Mouse (Mus musculus): ENCODE results near the gene Fibp. TPM values are rescaled to one million over a fixed set of nuclear protein-coding genes. Genes with fewer than 3 reads are reported as not detected.

The Fibp gene
- polyA plus RNA-seq, 1 experiment from 2014 or later, result 129 TPM

- H3K27ac ChIP-seq (ENCODE audit: low read length), result peak overlapping the region; percentile 84
- peaks cover 21% of the 10 kb centered on the region for H3K4me1 ChIP-seq (ENCODE audit: insufficient read depth, low read length)
- peaks cover 11% of the 10 kb centered on the region for H3K36me3 ChIP-seq (ENCODE audit: insufficient read depth, low read length)
- H3K27me3 ChIP-seq (ENCODE audit: insufficient read depth, low read length), result no peaks in the 10 kb centered on the region
- H3K9ac ChIP-seq (replicated peaks; ENCODE audit: low read length), result peak overlapping the region; percentile 86
- H3K9me3 ChIP-seq (ENCODE audit: low read length), result no peaks in the 10 kb centered on the region
- H3K4me3 ChIP-seq (ENCODE audit: low read length), result peak overlapping the region; percentile 64
- WGBS, result 1% methylated on average over 45 of the region's 68 CpGs
- ATAC-seq (ENCODE audit: low FRiP score, low TSS enrichment), result peak; percentile 70
- peak overlapping the region; percentile 66 for H3K4me2 ChIP-seq (replicated peaks; ENCODE audit: low read depth, low read length)
Measured at GRCm38 (mm10) chr19:5474281-5475068, 14.1 kb downstream of the Fibp start.

- Histone ChIP-seq H3K4me3 (ENCODE audit: low read length) (peak overlapping the region; percentile 64), H3K27me3 (ENCODE audit: insufficient read depth, low read length) (no peaks in the 10 kb centered on the region), H3K4me1 (ENCODE audit: insufficient read depth, low read length) (peaks cover 21% of the 10 kb centered on the region), H3K9me3 (ENCODE audit: low read length) (no peaks in the 10 kb centered on the region), H3K27ac (ENCODE audit: low read length) (peak overlapping the region; percentile 84), H3K9ac (replicated peaks; ENCODE audit: low read length) (peak overlapping the region; percentile 86), H3K4me2 (replicated peaks; ENCODE audit: low read depth, low read length) (peak overlapping the region; percentile 66), H3K36me3 (ENCODE audit: insufficient read depth, low read length) (peaks cover 18% of the 10 kb centered on the region)
- WGBS, result 13% methylated on average over 13 of the region's 13 CpGs
- ATAC-seq (ENCODE audit: low FRiP score, low TSS enrichment), result peak; percentile 13; the same call in 1 of the 2 replicates
Measured at GRCm38 (mm10) chr19:5475069-5475714, 14.8 kb downstream of the Fibp start.

- Histone ChIP-seq H3K4me2 (replicated peaks; ENCODE audit: low read depth, low read length) (no peak overlapping the region), H3K9me3 (ENCODE audit: low read length) (no peaks in the 10 kb centered on the region), H3K27me3 (ENCODE audit: insufficient read depth, low read length) (no peaks in the 10 kb centered on the region), H3K4me3 (ENCODE audit: low read length) (no peak overlapping the region), H3K4me1 (ENCODE audit: insufficient read depth, low read length) (peaks cover 21% of the 10 kb centered on the region), H3K27ac (ENCODE audit: low read length) (no peak overlapping the region), H3K9ac (replicated peaks; ENCODE audit: low read length) (no peak overlapping the region), H3K36me3 (ENCODE audit: insufficient read depth, low read length) (peaks cover 35% of the 10 kb centered on the region)
- no peak for ATAC-seq (ENCODE audit: low FRiP score, low TSS enrichment)
- 76% methylated on average over 10 of the region's 10 CpGs for WGBS
Measured at GRCm38 (mm10) chr19:5477004-5477667, 16.7 kb downstream of the Fibp start.

DNA sequence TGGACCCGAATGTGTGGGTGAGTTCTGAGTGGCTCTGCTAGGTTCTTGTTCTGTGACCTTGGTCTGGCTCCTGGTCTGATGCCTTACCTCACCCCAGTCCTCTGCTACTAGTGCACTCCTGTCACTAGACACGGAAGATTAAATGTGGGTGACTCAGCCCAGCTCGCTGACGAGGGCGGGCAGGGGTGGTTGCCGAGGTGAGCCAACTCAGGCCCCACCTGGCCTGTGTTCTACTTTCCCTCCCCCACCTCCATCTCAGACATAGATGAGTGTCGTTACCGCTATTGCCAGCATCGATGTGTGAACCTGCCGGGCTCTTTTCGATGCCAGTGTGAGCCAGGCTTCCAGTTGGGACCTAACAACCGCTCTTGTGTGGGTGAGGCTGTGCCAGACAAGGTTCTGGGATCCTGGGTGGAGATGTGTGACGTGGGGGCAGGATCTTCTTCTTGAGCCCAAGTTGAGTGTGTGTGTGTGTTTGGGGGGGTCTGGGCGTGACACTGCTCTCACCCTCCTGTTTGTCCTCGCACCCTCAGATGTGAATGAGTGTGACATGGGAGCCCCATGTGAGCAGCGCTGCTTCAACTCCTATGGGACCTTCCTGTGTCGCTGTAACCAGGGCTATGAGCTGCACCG lies 17.4 kb downstream of the Fibp start:
- Histone ChIP-seq H3K9me3 (ENCODE audit: low read length) (no peaks in the 10 kb centered on the region), H3K27ac (ENCODE audit: low read length) (no peak overlapping the region), H3K9ac (replicated peaks; ENCODE audit: low read length) (no peak overlapping the region), H3K36me3 (ENCODE audit: insufficient read depth, low read length) (peaks cover 41% of the 10 kb centered on the region), H3K4me3 (ENCODE audit: low read length) (no peak overlapping the region), H3K27me3 (ENCODE audit: insufficient read depth, low read length) (no peaks in the 10 kb centered on the region), H3K4me2 (replicated peaks; ENCODE audit: low read depth, low read length) (no peak overlapping the region), H3K4me1 (ENCODE audit: insufficient read depth, low read length) (peaks cover 21% of the 10 kb centered on the region)
- 86% methylated on average over 18 of the region's 18 CpGs for WGBS
- no peak for ATAC-seq (ENCODE audit: low FRiP score, low TSS enrichment)

- Histone ChIP-seq H3K4me3 (ENCODE audit: low read length) (no peak overlapping the region), H3K9ac (replicated peaks; ENCODE audit: low read length) (no peak overlapping the region), H3K4me2 (replicated peaks; ENCODE audit: low read depth, low read length) (no peak overlapping the region), H3K36me3 (ENCODE audit: insufficient read depth, low read length) (peaks cover 63% of the 10 kb centered on the region), H3K27ac (ENCODE audit: low read length) (no peak overlapping the region), H3K9me3 (ENCODE audit: low read length) (no peaks in the 10 kb centered on the region), H3K4me1 (ENCODE audit: insufficient read depth, low read length) (peaks cover 14% of the 10 kb centered on the region), H3K27me3 (ENCODE audit: insufficient read depth, low read length) (no peaks in the 10 kb centered on the region)
- no peak for ATAC-seq (ENCODE audit: low FRiP score, low TSS enrichment)
- WGBS, result 86% methylated on average over 10 of the region's 10 CpGs
Measured at GRCm38 (mm10) chr19:5480016-5480415, 19.6 kb downstream of the Fibp start.

DNA sequence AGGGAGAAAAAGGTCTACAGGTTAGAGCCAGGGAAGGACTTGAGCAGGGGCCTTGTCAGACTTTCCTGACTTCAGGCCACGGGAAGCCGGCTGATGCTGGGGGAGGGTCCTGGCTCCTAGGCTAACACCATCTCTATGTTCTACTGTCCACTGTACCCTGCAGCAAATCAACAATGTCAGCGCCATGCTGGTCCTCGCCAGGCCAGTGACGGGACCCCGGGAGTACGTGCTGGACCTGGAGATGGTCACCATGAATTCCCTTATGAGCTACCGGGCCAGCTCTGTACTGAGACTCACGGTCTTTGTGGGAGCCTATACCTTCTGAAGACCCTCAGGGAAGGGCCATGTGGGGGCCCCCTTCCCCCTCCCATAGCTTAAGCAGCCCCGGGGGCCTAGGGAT lies 21.0 kb downstream of the Fibp start:
- Histone ChIP-seq H3K27ac (ENCODE audit: low read length) (no peak overlapping the region), H3K4me1 (ENCODE audit: insufficient read depth, low read length) (peaks cover 6% of the 10 kb centered on the region; the same call in 1 of the 2 replicates), H3K4me3 (ENCODE audit: low read length) (no peak overlapping the region), H3K9ac (replicated peaks; ENCODE audit: low read length) (no peak overlapping the region), H3K4me2 (replicated peaks; ENCODE audit: low read depth, low read length) (no peak overlapping the region), H3K36me3 (ENCODE audit: insufficient read depth, low read length) (peaks cover 71% of the 10 kb centered on the region), H3K27me3 (ENCODE audit: insufficient read depth, low read length) (no peaks in the 10 kb centered on the region), H3K9me3 (ENCODE audit: low read length) (no peaks in the 10 kb centered on the region)
- ATAC-seq (ENCODE audit: low FRiP score, low TSS enrichment), result no peak
- WGBS, result 92% methylated on average over 10 of the region's 10 CpGs

- H3K9me3 ChIP-seq (ENCODE audit: low read length), result no peaks in the 10 kb centered on the region
- H3K27ac ChIP-seq (ENCODE audit: low read length), result no peak overlapping the region
- H3K4me3 ChIP-seq (ENCODE audit: low read length), result no peak overlapping the region
- no peak for ATAC-seq (ENCODE audit: low FRiP score, low TSS enrichment)
- no peaks in the 10 kb centered on the region for H3K27me3 ChIP-seq (ENCODE audit: insufficient read depth, low read length)
- H3K4me1 ChIP-seq (ENCODE audit: insufficient read depth, low read length), result peaks cover 10% of the 10 kb centered on the region
- H3K36me3 ChIP-seq (ENCODE audit: insufficient read depth, low read length), result peaks cover 64% of the 10 kb centered on the region
- H3K9ac ChIP-seq (replicated peaks; ENCODE audit: low read length), result no peak overlapping the region
- 91% methylated on average over 19 of the region's 19 CpGs for WGBS
- H3K4me2 ChIP-seq (replicated peaks; ENCODE audit: low read depth, low read length), result no peak overlapping the region
Measured at GRCm38 (mm10) chr19:5483386-5484359, 23.3 kb downstream of the Fibp start.

DNA sequence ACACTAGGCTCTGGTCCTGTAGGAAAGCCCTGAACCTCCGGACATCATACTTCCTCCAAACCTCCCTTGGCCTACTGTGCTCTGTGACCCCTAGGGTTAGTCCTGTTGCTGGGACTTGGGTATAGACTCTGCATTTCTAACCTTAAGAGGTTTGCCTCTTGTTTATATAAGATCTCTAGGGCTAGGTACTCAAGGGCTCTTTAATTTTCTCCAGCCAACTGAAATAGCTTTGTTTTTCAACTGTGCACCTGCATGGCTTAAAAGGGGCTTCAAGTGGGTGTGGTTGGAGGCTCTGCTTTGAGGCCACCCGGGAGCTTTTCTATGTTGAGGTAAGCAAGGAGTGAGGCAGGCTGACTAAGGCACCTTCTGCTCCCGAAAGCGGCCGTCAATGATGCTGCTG lies 24.1 kb downstream of the Fibp start:
- no peak overlapping the region for H3K9ac ChIP-seq (replicated peaks; ENCODE audit: low read length)
- no peaks in the 10 kb centered on the region for H3K27me3 ChIP-seq (ENCODE audit: insufficient read depth, low read length)
- H3K4me2 ChIP-seq (replicated peaks; ENCODE audit: low read depth, low read length), result no peak overlapping the region
- ATAC-seq (ENCODE audit: low FRiP score, low TSS enrichment), result no peak
- H3K4me1 ChIP-seq (ENCODE audit: insufficient read depth, low read length), result peaks cover 14% of the 10 kb centered on the region
- no peaks in the 10 kb centered on the region for H3K9me3 ChIP-seq (ENCODE audit: low read length)
- 91% methylated on average over 5 of the region's 5 CpGs for WGBS
- H3K36me3 ChIP-seq (ENCODE audit: insufficient read depth, low read length), result peaks cover 60% of the 10 kb centered on the region
- H3K27ac ChIP-seq (ENCODE audit: low read length), result no peak overlapping the region
- no peak overlapping the region for H3K4me3 ChIP-seq (ENCODE audit: low read length)

GRCm38 (mm10) chr19:5485371-5485770 lies 25.0 kb downstream of the Fibp start:
- Histone ChIP-seq H3K4me3 (ENCODE audit: low read length) (no peak overlapping the region), H3K4me2 (replicated peaks; ENCODE audit: low read depth, low read length) (no peak overlapping the region), H3K27me3 (ENCODE audit: insufficient read depth, low read length) (no peaks in the 10 kb centered on the region), H3K4me1 (ENCODE audit: insufficient read depth, low read length) (peaks cover 19% of the 10 kb centered on the region), H3K36me3 (ENCODE audit: insufficient read depth, low read length) (peaks cover 51% of the 10 kb centered on the region), H3K9me3 (ENCODE audit: low read length) (no peaks in the 10 kb centered on the region), H3K9ac (replicated peaks; ENCODE audit: low read length) (no peak overlapping the region), H3K27ac (ENCODE audit: low read length) (no peak overlapping the region)
- 89% methylated on average over 8 of the region's 8 CpGs for WGBS
- ATAC-seq (ENCODE audit: low FRiP score, low TSS enrichment), result no peak
